Mouse (Mus musculus): ENCODE data around the gene Zcchc14.

GRCm38 (mm10) chr8:121688496-121688895 lies 35.8 kb upstream of the Zcchc14 start:
- TF ChIP-seq CTCF (IDR thresholded peaks at IDR 0.05; ENCODE audit: low read depth) (no peak), EP300 (IDR thresholded peaks at IDR 0.05; ENCODE audit: low read depth) (no peak)
